Mouse (Mus musculus) megakaryocyte, embryonic 14.5 days (primary cell): Measurements from ENCODE around the gene Gfra1.

ENCODE experiments used
- FLI1 ChIP-seq: IDR thresholded peaks from 2 replicates; pipeline ENCODE4 v1.6.1; 2012; ENCODE audit warnings: low read length, inconsistent platforms, mixed read lengths
- GATA1 ChIP-seq: IDR thresholded peaks from 3 replicates; pipeline ENCODE4 v1.6.1; 2012; ENCODE audit warnings: mixed read lengths, low read length, inconsistent platforms, borderline replicate concordance

GRCm38 (mm10) chr19:58463755-58464154 lies 8.0 kb upstream of the Gfra1 start:
- no peak for TF ChIP-seq GATA1
- TF ChIP-seq FLI1 = no peak
